ENCODE assay signal across 29 mouse cellular contexts in the genomic region with DNA sequence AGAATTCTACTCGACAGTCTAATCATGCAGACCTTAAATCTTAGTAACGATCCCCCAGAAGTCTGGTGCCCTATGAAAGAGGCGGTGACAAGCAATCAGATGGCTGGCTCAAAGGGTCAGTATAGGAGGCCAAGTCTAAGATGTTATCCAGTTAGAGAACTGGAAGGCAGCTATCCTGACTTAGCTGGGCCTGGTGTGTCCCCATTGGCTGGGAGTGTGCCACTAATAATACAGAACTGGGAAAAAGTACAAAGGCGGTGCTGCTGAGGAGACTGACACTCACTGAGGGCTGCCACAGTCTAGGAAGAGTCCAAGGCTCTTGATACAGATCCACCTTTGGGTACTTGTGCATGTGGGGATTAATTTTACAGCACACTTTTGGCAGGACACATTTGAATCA.
DNase-seq lines count a peak whose midpoint lies in the region; ATAC-seq lines count a peak whose summit lies in the region.
"Had no signal": no experiment of that assay in that cellular context is flagged by ENCODE, and none has a peak within 500 bp of the region (broad histone marks: within the 10 kb centered on the region; RNA-seq: fewer than 3 reads in every experiment).

No protein-coding gene starts in this region.

- H3K36me3 ChIP-seq in hindbrain, embryonic 16.5 days (ENCODE audit: control insufficient read depth, insufficient read depth, low read length), result no peaks in the 10 kb centered on the region
- H3K36me3 ChIP-seq in hindbrain, embryonic 13.5 days, result no peaks in the 10 kb centered on the region
- no peaks in the 10 kb centered on the region for H3K36me3 ChIP-seq in kidney, embryonic 16.5 days (ENCODE audit: insufficient read depth, low read length)
- no peaks in the 10 kb centered on the region for H3K36me3 ChIP-seq in kidney, embryonic 15.5 days
- H3K36me3 ChIP-seq: forebrain, embryonic 12.5 days; G1E; liver, embryonic 13.5 days; neural tube, embryonic 15.5 days had no signal

- no peak overlapping the region for H3K9ac ChIP-seq in hindbrain, embryonic 16.5 days (ENCODE audit: low read depth, low read length)
- H3K9ac ChIP-seq in hindbrain, embryonic 13.5 days, result no peak overlapping the region
- H3K9ac ChIP-seq in kidney, embryonic 16.5 days (replicated peaks; ENCODE audit: low read length), result no peak overlapping the region
- H3K9ac ChIP-seq in kidney, embryonic 15.5 days, result no peak overlapping the region
- H3K9ac ChIP-seq: forebrain, embryonic 12.5 days; forebrain, postnatal 0 days; liver, embryonic 13.5 days; neural tube, embryonic 15.5 days had no signal

- WGBS in hindbrain, embryonic 16.5 days, result 71% methylated on average over 4 of the region's 4 CpGs
- 77% methylated on average over 4 of the region's 4 CpGs for WGBS in hindbrain, embryonic 13.5 days
- WGBS in kidney, embryonic 16.5 days, result 45% methylated on average over 4 of the region's 4 CpGs
- WGBS in kidney, embryonic 15.5 days, result 43% methylated on average over 4 of the region's 4 CpGs

- H3K27ac ChIP-seq in hindbrain, embryonic 16.5 days (ENCODE audit: low read depth, low read length), result no peak overlapping the region
- no peak overlapping the region for H3K27ac ChIP-seq in hindbrain, embryonic 13.5 days
- H3K27ac ChIP-seq in kidney, embryonic 16.5 days (ENCODE audit: low read length), result no peak overlapping the region
- H3K27ac ChIP-seq in kidney, embryonic 15.5 days, result no peak overlapping the region
- H3K27ac ChIP-seq: forebrain, embryonic 12.5 days; layer of hippocampus, adult 2 months; left cerebral cortex, adult 2 months; liver, embryonic 13.5 days; neural tube, embryonic 15.5 days had no signal

- peak; percentile 6; the same call in 1 of the 2 replicates for ATAC-seq in hindbrain, embryonic 16.5 days
- no peak for ATAC-seq in hindbrain, embryonic 13.5 days (ENCODE audit: low FRiP score)
- ATAC-seq in kidney, embryonic 16.5 days (ENCODE audit: low FRiP score, low TSS enrichment), result peak; percentile 54; the same call in 1 of the 2 replicates
- ATAC-seq in kidney, embryonic 15.5 days (replicated peaks; ENCODE audit: low FRiP score), result no peak; the same call in 1 of the 2 replicates
- ATAC-seq: forebrain, postnatal 0 days; inflammation-experienced regulatory T-cells, adult 6 months; lung, postnatal 0 days had no signal

- no peaks in the 10 kb centered on the region for H3K27me3 ChIP-seq in hindbrain, embryonic 16.5 days (replicated peaks; ENCODE audit: control insufficient read depth, insufficient read depth, low read length)
- no peaks in the 10 kb centered on the region for H3K27me3 ChIP-seq in hindbrain, embryonic 13.5 days
- H3K27me3 ChIP-seq in kidney, embryonic 16.5 days (ENCODE audit: insufficient read depth, low read length), result no peaks in the 10 kb centered on the region
- 0 out of 2 replicates have a peak, but pooled peaks cover 2% of the 10 kb centered on the region for H3K27me3 ChIP-seq in kidney, embryonic 15.5 days
- H3K27me3 ChIP-seq: forebrain, embryonic 12.5 days; liver, embryonic 13.5 days; megakaryocyte, embryonic 14.5 days; neural tube, embryonic 15.5 days had no signal

- H3K9me3 ChIP-seq in hindbrain, embryonic 16.5 days (ENCODE audit: control insufficient read depth, low read length), result no peaks in the 10 kb centered on the region
- H3K9me3 ChIP-seq in hindbrain, embryonic 13.5 days, result no peaks in the 10 kb centered on the region
- H3K9me3 ChIP-seq in kidney, embryonic 16.5 days (ENCODE audit: low read length), result no peaks in the 10 kb centered on the region
- H3K9me3 ChIP-seq in kidney, embryonic 15.5 days (replicated peaks), result no peaks in the 10 kb centered on the region
- H3K9me3 ChIP-seq: forebrain, embryonic 12.5 days; liver, embryonic 13.5 days; neural tube, embryonic 15.5 days had no signal

- H3K4me2 ChIP-seq in hindbrain, embryonic 16.5 days (ENCODE audit: low read length), result no peak overlapping the region
- H3K4me2 ChIP-seq in hindbrain, embryonic 13.5 days, result no peak overlapping the region
- no peak overlapping the region for H3K4me2 ChIP-seq in kidney, embryonic 16.5 days (replicated peaks; ENCODE audit: low read depth, low read length)
- H3K4me2 ChIP-seq in kidney, embryonic 15.5 days, result no peak overlapping the region
- H3K4me2 ChIP-seq: forebrain, embryonic 12.5 days; liver, embryonic 13.5 days; neural tube, embryonic 15.5 days had no signal

- H3K4me1 ChIP-seq in hindbrain, embryonic 16.5 days (ENCODE audit: control insufficient read depth, insufficient read depth, low read depth, low read length), result no peaks in the 10 kb centered on the region
- H3K4me1 ChIP-seq in hindbrain, embryonic 13.5 days (replicated peaks), result no peaks in the 10 kb centered on the region
- no peaks in the 10 kb centered on the region for H3K4me1 ChIP-seq in kidney, embryonic 16.5 days (ENCODE audit: insufficient read depth, low read length)
- peaks cover 4% of the 10 kb centered on the region; the same call in 1 of the 2 replicates for H3K4me1 ChIP-seq in kidney, embryonic 15.5 days
- H3K4me1 ChIP-seq: forebrain, embryonic 12.5 days; liver, embryonic 13.5 days; megakaryocyte, embryonic 14.5 days; neural tube, embryonic 15.5 days had no signal

- no peak overlapping the region for H3K4me3 ChIP-seq in hindbrain, embryonic 16.5 days (ENCODE audit: low read length)
- no peak overlapping the region for H3K4me3 ChIP-seq in hindbrain, embryonic 13.5 days
- H3K4me3 ChIP-seq in kidney, embryonic 16.5 days (ENCODE audit: low read length), result no peak overlapping the region
- no peak overlapping the region for H3K4me3 ChIP-seq in kidney, embryonic 15.5 days (replicated peaks)
- H3K4me3 ChIP-seq: erythroblast, embryonic 14.5 days; forebrain, embryonic 12.5 days; layer of hippocampus, adult 2 months; left cerebral cortex, adult 2 months; liver, embryonic 13.5 days; megakaryocyte, embryonic 14.5 days; neural tube, embryonic 15.5 days had no signal

- peak; percentile 8 for DNase-seq in kidney, postnatal 14 days
- DNase-seq in right cerebral cortex, postnatal 14 days, result no peak
- DNase-seq in natural killer cell, adult 2 months (ENCODE audit: low spot score in 2 of 2), result no peak
- DNase-seq: adrenal gland, postnatal 14 days; cerebellum, adult 11-12 months; cerebellum, postnatal 10 days; forebrain, postnatal 0 days; gastrocnemius, postnatal 10 days; liver, embryonic 13.5 days; lung, adult 18-20 months; lung, postnatal 4 days; midbrain, embryonic 14.5 days; retina, postnatal 1 day; right cerebral cortex, postnatal 25 days; spleen, adult 18-20 months; thymus, postnatal 25 days had no signal

Comparison
In these comparisons a context has a peak if more than half of its experiments do, and no peak if none do; other contexts are left out.
1. ATAC-seq: peak in hindbrain, embryonic 16.5 days (single experiment) and kidney, embryonic 16.5 days (single experiment); none in hindbrain, embryonic 13.5 days (single experiment) and kidney, embryonic 15.5 days (single experiment).